In genomic region chr8:70332878-70333202, GRCm38 (mm10) we compare ENCODE assay signal across 18 mouse cellular contexts. TPM values are rescaled to one million over a fixed set of nuclear protein-coding genes. Genes with fewer than 3 reads are reported as not detected.
"Had no signal": no experiment of that assay in that cellular context is flagged by ENCODE, and none has a peak within 500 bp of the region (broad histone marks: within the 10 kb centered on the region; RNA-seq: fewer than 3 reads in every experiment).

No protein-coding gene starts in this region.

- H3K9ac ChIP-seq: limb, embryonic 12.5 days; limb, embryonic 15.5 days; liver, embryonic 14.5 days; liver, postnatal 0 days; lung, embryonic 14.5 days had no signal

- DNase-seq: kidney, postnatal 25 days; left cerebral cortex, postnatal 4 days; liver, postnatal 0 days; lung, embryonic 14.5 days; midbrain, embryonic 14.5 days; right cerebral cortex, postnatal 4 days; thymus, adult 2 months; thymus, postnatal 14 days; thymus, postnatal 4 days had no signal

- H3K9me3 ChIP-seq: limb, embryonic 12.5 days; limb, embryonic 15.5 days had no signal

- H3K4me3 ChIP-seq: limb, embryonic 12.5 days; limb, embryonic 15.5 days had no signal

- ATAC-seq: liver, postnatal 0 days had no signal

- H3K4me2 ChIP-seq: limb, embryonic 12.5 days; liver, embryonic 11.5 days; lung, embryonic 14.5 days had no signal

- H3K27ac ChIP-seq: kidney, postnatal 0 days; limb, embryonic 12.5 days; limb, embryonic 15.5 days; liver, embryonic 14.5 days; macrophage; stomach, postnatal 0 days had no signal

RNA-seq across cellular contexts. Expression of gene Gdf1, which starts 3.2 kb away (rescaled TPM):
- total RNA-seq: megakaryocyte, adult 5-6 weeks; monocyte, adult 5-6 weeks had no signal
- polyA plus RNA-seq: macrophage; midbrain, embryonic 14.5 days had no signal

RNA-seq across cellular contexts. Expression of gene Cers1, which starts 17.3 kb away (rescaled TPM):
- total RNA-seq: megakaryocyte, adult 5-6 weeks; monocyte, adult 5-6 weeks had no signal
- polyA plus RNA-seq: liver, postnatal 0 days; macrophage had no signal
